Mouse (Mus musculus) layer of hippocampus, adult 9-11 months (tissue): ENCODE measurements around the gene Hmgn1.
"Not testable (repeated sequence)": the region's sequence is repeated elsewhere in the genome, so short reads cannot be mapped to it uniquely, and the experiment has no call there.

Experiments
- DNase-seq: peaks from one replicate; pipeline ENCODE4 v3.0.0; 2022

The Hmgn1 gene

DNA sequence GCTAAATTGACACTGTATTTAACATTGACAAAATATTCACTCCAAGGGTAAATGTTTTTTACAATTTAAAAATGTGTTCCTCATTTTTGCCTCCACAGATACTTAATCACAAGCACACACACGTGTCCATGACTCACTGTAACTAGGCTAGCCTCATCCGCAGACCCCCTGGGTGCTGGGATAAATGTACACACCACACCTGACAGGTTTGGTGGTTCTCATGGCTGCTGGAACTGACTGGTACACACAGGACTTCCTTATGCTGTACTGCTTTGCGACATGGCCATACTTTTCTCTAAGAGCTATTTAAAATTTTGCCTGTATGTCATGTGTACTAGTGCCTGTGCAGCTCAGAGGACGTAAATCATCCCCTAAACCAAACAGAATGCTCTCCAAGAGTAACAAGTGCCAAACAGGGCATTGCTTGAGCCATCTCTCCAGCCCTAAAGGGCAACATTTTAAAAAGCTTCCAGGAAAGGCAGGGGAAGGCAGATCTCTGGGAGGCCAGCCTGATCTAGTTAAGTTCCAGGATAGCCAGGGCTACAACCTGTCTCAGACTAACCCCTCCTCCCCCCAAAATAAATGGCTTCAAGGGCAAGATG is 7.4 kb downstream of the Hmgn1 start:
- no peak for DNase-seq

DNA sequence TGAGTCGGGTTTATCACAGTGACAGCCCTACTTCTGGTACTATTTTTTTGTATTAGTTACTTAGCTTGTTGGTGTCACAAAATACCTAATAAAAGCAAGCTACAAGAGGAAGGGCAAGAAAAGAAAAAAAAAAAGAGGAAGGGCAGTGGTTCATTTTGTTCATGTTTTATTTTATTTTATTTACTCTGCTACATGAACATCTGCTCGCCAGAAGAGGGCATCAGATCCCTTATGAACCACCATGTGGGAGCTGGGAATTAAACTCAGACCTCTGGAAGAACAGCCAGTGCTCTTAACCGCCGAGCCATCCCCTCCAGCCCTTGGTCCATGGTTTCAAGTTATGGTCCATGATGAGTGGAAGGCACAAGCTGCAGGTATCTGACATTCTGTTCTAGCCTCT is 12.8 kb downstream of the Hmgn1 start:
- no peak for DNase-seq

DNA sequence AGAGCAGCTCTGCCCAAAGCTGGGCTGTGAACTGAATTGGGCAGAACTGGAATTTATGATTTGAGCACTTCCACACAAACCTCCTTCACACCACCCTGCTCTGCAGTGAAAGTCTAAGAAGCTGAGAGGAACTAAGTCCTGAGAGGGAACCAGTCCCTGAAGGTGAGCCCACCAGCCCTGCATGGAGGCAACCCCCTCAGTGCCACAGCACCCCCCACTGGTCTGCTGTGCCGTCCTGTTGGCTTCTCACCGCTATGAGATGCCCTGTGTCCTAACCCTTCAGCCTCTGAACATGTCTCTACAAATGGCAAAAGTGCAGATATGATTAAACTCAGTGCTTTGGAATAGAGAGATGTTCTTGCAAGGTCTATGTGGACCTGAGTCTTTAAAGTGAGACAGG is 14.8 kb downstream of the Hmgn1 start:
- no peak for DNase-seq

DNA sequence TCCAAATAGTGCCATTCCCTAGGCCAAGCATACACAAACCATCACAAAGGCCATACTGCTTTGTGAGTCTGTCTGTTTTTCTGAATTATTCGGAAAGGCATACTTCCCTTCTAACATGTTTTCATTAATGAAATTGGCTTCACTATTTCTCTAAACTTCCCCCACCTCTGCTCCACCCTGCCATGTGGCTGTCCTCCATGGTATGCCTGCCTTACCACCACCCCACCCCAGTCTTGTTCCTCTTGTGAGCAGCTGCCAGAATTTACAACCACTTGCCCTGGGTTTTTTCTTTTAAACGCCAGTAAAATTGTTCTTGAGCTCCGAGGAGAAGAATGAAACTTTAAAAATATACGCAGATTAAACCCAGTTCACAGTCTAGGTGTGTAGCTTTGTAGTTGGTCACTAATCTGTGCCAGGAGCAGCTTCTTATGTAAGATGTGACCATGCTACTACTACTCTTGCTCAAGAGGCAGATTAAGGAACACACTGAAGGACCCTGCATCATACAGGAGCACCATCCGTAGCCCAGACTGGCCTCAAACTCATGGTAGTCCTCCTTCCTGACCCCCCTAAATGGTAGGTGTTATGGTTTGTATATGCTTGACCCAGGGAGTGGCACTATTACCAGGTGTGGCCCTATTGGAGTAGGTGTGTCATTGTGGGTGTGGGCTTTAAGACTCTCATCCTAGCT is 16.7 kb downstream of the Hmgn1 start:
- no peak for DNase-seq

DNA sequence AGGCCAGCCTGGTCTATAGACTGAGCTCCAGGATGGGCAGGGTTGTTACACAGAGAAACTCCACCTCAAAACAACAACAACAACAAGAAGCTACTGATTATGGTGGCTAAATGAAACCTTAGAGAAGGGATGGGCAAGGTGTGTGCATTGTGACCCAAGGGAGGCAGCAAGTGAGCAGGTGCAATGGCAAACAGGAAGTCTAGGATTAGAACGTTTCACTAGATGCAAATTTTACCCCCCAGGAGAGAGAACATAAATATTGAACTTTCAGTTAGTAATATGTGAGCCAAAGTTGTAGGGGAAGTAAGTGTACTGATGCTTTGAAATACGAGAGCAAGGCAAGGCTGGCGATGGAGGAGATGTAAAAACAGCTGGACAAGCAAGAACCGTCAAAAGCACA is 17.9 kb downstream of the Hmgn1 start:
- no peak for DNase-seq

DNA sequence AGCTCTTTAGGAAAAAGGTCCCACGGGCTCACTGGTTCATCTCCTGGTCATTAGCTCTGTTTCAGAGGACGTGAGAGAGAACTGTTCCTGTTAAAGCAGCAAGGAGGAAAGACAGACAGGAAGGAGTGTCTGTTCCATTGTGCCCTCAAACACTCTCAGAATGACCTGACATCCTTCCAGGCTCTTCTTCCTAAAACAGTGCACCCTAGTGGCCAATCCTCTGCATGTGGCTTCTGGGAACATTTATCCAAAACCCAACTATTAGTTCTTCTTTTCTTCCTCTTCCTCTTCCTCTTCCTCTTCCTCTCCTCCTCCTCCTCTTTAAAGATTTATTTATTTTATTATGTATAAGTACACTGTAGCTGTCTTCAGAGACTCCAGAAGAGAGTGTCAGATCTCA is 24.5 kb downstream of the Hmgn1 start:
- no peak for DNase-seq

DNA sequence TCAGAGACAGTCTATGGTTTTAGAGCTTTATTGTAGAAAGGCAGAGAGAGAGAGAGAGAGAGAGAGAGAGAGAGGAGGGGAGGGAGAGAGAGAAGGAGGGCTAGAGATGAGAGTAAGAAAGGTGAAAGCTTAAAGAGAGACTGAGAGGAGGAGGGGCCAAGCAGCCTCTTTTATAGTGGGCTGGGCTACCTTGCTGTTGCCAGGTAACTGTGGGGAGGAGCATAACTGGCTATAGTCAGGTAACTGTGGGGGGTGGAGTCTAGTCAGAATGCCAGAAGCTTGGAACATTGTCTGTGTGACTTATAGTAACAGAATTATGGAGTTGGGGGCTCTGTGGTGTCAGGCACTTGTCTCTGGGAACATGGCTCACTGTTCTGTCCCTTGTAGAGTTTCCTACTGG is 29.7 kb downstream of the Hmgn1 start:
- not testable (repeated sequence) for DNase-seq

DNA sequence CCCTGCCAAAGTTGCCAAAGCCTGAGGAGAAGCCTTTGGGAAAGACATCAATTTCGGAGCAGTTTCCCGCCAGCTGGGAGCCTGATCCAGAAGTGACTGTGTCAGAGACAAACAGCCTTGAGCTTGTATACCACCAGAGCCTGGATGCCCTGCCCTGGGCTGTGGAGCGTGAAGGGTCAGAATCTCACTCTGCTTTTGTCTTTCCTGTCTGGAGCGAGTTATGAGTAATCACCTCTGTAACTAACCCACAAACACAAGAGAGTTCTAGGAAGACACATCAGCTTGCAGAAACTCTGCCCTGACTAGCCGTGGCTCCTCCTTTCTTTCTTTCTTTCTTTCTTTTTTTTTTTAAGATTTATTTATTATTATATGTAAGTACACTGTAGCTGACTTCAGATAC is 31.6 kb downstream of the Hmgn1 start:
- DNase-seq: no peak

DNA sequence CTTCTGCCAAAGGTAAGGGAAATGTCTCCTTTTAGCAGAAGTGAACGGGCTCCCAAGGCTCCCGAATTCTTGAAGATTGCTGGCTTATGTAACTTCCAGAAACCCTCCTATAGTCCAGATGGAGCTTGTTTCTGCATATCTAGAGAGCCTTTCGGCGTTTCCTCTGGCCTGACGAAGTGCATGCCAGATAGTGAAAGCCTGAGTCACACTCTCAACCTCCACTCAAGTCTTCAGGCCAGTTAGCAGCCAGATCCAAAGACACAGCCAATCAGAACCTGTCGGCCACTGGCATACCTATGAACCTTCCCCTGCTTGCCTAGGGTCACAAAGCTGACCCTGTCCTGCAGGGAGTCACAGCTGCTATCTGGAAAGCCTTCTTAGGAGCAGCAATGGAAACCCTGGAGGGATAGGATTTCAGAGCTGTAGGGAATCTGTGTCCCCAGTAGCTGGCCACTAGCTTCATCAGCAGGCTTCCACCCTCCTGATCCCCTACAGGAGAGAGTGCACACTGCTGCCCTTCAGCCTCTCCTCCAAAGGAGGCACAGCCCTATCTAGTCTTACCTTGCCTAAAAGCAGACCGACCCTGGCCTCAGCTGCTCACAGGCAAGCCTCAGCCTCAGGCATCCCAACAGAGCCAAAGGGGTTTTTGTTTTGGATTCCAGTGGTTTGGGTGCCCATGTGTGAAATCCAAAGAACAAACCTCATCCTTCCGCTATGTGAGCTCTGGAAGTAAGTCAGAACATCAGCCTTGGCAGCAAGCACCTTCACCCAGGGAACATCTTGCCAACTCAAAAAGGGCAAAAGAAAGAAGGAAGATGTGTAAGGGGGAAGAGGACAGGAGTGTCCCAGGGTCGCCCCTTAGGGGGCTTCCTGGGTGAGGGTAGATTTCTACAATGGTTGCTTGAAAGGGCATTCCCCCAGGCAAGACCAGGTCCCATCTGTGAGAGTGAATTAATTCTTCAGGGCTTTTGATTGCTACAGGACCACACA is 35.7 kb downstream of the Hmgn1 start:
- DNase-seq: no peak

DNA sequence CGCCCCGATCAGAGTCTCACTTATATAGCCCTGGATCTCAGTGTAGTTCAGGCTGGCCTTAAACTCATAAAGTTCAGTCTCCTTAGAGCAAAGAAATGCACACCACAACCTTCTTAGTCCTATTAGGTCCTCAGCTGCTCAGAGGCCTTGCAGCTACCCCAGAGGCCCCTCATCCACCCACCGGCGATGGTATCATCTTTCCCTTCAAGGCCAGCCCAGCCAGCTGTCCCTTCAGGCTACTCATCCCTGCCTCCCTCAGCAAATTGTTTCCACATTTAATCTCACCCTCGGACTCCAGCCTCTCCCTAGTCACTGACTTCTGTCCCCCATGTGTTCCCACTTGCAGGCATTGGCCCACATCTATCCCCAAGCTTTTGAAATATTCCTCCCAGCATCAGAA is 39.4 kb downstream of the Hmgn1 start:
- no peak for DNase-seq

DNA sequence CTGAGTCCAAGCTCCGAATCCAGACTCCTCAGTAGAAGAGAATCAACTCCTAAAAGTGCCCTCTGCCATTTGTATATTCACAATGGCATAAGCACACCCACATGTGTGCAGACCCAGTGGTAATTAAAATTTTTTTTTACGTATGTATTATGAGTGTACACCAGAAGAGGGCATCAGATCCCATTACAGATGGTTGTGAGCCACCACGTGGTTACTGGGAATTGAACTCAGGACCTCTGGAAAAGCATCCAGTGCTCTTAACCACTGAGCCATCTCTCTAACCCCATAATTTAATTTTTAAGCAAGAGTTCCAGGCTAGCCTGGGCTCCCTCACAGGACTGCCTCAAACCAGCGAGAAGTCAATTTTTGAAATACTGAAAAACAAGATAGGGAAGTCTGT is 40.1 kb downstream of the Hmgn1 start:
- DNase-seq: no peak

DNA sequence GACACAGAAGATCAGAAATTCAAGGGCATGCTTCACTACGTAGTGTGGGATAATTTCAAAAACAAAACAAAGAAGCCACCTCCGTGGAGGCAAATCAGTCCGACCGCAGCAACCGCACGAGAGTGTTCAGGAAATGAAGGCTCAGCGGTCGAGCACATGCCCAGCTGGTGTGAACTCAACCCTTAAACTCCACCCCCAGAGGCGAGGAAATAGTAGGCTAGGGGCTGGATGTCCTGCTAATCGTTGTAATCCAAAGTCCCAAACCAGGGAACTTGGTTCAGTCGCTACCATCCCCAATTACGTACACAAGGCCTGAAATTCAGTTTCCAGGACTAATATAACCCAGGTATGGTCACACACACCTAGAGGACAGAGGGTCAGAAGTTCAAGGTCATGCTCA is 40.5 kb downstream of the Hmgn1 start:
- no peak for DNase-seq

DNA sequence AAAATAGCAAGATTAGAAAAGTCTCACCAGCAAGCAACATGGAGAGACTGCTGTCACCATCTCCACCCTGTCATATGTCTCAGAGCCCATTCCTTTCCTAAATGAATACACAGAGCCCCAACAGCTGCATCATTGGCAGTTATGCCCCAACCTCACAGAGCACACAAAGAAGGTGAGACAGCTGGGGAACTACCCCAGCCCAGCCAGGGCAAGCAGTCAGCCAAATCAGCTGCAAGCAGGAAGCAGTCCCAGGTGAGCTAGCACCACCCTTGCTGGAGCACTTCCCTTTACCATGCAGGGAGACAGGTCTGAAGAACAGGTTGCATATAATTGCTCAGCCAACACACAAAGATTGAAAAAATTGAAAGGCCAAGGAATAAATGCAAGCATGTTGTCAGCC is 41.9 kb downstream of the Hmgn1 start:
- DNase-seq: no peak

DNA sequence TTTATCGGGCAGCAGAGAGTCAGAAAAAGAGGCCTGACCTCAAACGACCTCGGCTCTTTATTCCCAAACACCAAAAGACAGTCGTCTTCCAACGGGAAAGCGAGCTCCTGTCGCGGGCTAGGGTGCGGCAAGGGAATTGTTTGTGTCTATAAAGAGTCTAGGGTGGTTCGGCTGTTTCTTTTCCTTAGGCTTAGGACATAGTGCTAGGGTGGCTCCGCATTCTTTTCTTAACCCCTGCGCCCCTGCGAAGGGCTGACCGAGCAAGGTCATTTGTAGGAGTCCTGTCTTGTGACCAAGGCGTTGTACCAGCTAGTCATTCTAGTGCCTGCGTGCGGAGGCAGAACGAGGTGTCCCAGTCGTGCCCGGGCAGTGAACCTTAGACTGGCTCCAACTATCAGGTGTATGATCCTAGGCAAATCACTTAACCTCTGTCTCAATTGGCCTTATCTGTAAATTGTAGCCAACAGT is 44.3 kb downstream of the Hmgn1 start:
- no peak for DNase-seq

DNA sequence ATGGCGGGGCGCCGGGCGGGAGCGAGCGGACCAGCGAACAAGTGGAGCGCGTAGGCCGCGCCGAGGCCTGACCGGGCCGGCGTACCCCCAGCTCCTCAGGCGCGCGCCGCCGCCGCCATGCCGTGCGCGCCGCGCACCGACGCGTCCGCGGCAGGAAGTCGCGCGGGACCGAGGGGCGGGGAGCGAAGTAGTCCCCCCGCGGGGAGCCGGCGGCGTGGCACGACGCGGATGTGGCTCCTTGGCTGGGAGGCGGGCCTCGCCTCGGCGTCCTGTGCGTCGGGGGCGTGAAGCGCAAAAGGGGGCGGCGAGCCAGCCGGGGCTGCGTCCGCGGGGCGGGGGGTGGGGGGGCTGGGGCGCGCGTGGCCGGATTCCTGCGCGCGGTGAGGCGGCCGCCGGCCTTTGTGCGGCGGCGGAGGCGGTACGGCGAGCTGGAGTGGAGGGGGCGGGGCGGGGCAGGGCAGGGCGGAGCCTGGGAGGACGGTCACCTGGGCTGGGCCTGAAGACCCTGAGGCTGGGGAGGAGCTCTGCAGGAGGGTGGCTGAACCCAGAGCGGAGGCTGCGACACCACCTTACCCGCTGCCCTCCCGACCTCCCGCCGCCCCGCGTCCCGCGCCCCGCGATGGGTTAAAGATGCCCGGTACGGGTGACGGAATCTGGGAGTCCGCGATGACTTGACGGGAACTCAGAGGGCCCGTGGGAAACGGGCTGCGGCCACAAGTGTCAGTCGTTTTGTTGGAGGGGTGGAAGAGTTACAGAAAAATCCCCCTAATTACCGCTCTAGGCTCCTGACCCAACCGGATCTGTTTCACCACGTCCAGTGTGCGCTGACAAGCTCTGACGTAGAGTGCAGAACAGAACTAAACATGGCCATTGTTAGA is 45.0 kb downstream of the Hmgn1 start, which contains the start of gene Brwd1:
Brwd1 (minus strand) TSS at position 226 of the 878 bp plus-strand sequence.
- DNase-seq: peak; percentile 92

DNA sequence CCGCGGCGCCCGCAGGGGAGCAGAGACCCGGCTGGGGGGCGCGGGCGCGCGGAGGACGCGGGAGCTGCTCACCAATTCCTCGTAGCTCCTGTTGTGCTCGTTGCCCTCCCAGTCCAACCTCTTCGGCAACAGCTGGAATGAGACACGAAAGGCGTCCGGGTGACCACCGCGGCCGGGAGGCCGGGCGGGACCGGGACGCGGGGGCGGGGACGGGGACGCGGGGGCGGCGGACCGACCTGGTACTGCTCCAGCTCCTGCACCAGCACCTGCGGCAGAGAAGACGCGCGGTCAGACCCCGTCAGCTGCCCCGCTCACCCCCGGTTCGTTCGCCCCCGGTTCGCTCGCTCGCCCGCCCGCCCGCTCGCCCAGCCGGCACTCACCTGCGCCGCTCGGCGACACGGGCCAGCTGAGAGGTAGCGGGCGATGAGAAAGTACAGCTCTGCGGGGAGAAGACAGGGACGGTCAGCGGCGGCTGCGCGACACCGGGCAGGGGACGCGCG is 45.7 kb downstream of the Hmgn1 start:
- peak; percentile 53 for DNase-seq

DNA sequence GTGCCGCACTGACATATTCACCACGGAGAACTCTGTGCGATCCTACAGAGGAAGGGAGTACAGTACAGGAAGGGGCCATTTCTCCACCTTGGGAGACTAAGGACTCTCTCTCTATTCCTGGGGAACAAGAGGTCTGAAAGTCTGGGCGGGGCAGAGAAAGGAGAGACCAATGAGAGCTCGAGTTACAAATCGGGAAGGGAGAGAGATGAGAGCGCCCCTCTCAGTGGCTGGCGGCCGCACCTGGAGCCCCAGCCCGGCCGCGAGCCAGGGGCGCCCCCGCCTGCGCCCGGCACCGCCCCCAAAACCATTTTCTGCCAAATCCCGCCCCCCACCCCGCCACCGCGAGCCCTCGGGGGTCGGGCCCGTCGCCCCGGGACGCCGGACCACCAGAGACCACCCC is 46.2 kb downstream of the Hmgn1 start:
- DNase-seq: peak; percentile 88

DNA sequence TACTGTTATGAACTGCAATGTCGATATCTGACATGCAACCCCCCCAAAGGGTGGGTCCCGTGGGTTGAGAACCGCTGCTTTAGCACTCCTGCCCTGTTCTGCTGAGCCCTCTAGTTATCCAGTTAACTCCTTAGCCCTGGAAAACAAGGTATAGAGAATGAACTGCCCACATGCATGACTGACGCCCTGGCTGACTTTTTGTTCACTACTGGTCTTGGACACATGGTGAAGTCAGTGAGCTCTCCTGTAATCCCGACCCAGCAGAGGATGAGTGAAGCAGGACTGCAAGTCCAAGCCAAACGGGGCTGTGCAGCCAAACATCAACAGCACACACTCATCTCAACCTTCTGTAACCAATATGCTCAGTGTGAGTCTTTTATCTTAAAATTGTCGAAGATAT is 47.0 kb downstream of the Hmgn1 start:
- DNase-seq: no peak
